Mouse (Mus musculus) small intestine, adult 2 months (tissue): ENCODE data around the gene Hist1h2bq.

Source experiments
- CTCF ChIP-seq: fragments of 200-500 bp; IDR thresholded peaks from 2 replicates; pipeline ENCODE4 v1.5.1; 2012; ENCODE audit warnings: low read depth, mild to moderate bottlenecking, control low read depth, inconsistent platforms, low read length, moderate library complexity, mixed read lengths; ENCODE audit not compliant: insufficient replicate concordance, insufficient read length; ENCODE audit errors: extremely low read depth
- POLR2A ChIP-seq: fragments of 200-500 bp; IDR thresholded peaks from 2 replicates; pipeline ENCODE4 v1.6.1; 2012; ENCODE audit warnings: low read depth, mild to moderate bottlenecking, control low read depth, inconsistent platforms, low read length, moderate library complexity

GRCm38 (mm10) chr13:21852215-21852945, 42.4 kb upstream of the Hist1h2bq start:
- TF ChIP-seq CTCF (no peak), POLR2A (no peak)
